Mouse (Mus musculus): ENCODE results near the gene Gabrg3. TPM values are rescaled to one million over a fixed set of nuclear protein-coding genes. Genes with fewer than 3 reads are reported as not detected.

Gene Gabrg3
- polyA plus RNA-seq, 1 experiment: not detected

DNA sequence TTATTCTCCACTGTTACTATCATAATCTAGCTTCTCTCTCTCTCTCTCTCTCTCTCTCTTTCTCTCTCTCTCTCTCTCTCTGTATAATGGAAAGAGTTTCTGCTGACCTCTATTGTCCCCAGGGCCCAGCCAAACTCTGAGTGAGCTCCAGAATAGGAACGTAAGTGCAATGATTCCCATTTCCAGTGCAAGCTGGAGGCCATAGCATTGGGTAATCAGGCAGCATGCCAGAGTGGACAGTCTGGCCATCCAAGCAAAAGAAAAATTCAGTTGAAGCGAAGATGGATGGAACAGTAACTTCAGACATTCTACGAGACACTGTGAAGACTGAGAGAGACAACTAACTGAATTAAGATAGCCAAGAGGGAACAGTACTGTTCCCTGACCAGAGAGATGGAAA lies 228.8 kb downstream of the Gabrg3 start:
- Histone ChIP-seq H3K36me3 (ENCODE audit: control insufficient read depth) (no peaks in the 10 kb centered on the region), H3K9me3 (ENCODE audit: control insufficient read depth, low read length) (peaks cover 3% of the 10 kb centered on the region; the same call in 1 of the 2 replicates), H3K4me3 (replicated peaks) (no peak overlapping the region), H3K4me1 (ENCODE audit: control insufficient read depth) (no peaks in the 10 kb centered on the region), H3K27me3 (ENCODE audit: control insufficient read depth) (no peaks in the 10 kb centered on the region)
- TF ChIP-seq TAL1 (IDR thresholded peaks at IDR 0.05; ENCODE audit: low read length): no peak
- no peak for TF ChIP-seq GATA1 (IDR thresholded peaks at IDR 0.05; ENCODE audit: low read length)

DNA sequence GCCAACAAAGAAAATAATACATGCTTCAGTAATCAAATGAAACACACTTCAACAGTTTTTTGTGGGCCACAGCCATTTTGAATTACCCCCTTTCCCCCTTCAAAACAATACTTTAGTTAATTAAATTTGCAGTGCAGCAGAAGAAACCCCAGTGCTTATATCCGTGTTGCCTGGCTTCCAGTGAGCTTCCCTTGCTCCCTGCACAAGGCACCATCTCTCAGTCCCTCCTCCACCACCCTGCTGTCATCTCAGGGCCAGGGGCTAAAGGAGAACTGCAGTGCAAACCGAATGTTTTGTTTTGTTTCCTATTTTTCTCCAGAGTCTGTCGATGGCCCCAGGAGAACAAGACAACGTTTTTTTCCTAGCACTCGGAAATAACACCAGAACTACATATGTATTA lies 233.2 kb downstream of the Gabrg3 start:
- Histone ChIP-seq H3K27me3 (ENCODE audit: control insufficient read depth) (no peaks in the 10 kb centered on the region), H3K4me3 (replicated peaks) (no peak overlapping the region), H3K9me3 (ENCODE audit: control insufficient read depth, low read length) (peaks cover 3% of the 10 kb centered on the region; the same call in 1 of the 2 replicates), H3K4me1 (ENCODE audit: control insufficient read depth) (no peaks in the 10 kb centered on the region), H3K36me3 (ENCODE audit: control insufficient read depth) (no peaks in the 10 kb centered on the region)
- TF ChIP-seq TAL1 (IDR thresholded peaks at IDR 0.05; ENCODE audit: low read length) (no peak), GATA1 (IDR thresholded peaks at IDR 0.05; ENCODE audit: low read length) (no peak)

DNA sequence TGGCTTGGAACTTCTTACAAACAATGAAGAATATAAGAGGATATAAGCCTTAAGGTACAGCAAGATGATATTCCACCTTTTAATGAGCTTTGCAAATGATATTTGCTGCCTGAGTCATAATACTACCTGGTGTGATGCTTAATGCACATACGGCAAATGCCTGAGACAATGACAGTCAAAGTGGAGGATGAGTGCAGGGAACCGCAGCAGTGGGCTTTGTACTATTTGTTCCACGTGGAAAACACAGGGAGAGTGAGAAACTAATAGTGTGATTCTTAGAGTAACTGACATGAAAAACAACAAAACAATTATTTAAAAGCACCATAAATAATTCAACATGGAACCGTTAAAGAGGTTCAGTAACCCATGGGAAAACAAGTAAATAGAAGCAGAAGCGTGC lies 236.2 kb downstream of the Gabrg3 start:
- TF ChIP-seq GATA1 (IDR thresholded peaks at IDR 0.05; ENCODE audit: low read length): no peak
- TF ChIP-seq TAL1 (IDR thresholded peaks at IDR 0.05; ENCODE audit: low read length): no peak
- H3K27me3 ChIP-seq (ENCODE audit: control insufficient read depth): no peaks in the 10 kb centered on the region
- no peak overlapping the region for H3K4me3 ChIP-seq (replicated peaks)
- peaks cover 3% of the 10 kb centered on the region; the same call in 1 of the 2 replicates for H3K9me3 ChIP-seq (ENCODE audit: control insufficient read depth, low read length)
- no peaks in the 10 kb centered on the region for H3K36me3 ChIP-seq (ENCODE audit: control insufficient read depth)
- no peaks in the 10 kb centered on the region for H3K4me1 ChIP-seq (ENCODE audit: control insufficient read depth)

DNA sequence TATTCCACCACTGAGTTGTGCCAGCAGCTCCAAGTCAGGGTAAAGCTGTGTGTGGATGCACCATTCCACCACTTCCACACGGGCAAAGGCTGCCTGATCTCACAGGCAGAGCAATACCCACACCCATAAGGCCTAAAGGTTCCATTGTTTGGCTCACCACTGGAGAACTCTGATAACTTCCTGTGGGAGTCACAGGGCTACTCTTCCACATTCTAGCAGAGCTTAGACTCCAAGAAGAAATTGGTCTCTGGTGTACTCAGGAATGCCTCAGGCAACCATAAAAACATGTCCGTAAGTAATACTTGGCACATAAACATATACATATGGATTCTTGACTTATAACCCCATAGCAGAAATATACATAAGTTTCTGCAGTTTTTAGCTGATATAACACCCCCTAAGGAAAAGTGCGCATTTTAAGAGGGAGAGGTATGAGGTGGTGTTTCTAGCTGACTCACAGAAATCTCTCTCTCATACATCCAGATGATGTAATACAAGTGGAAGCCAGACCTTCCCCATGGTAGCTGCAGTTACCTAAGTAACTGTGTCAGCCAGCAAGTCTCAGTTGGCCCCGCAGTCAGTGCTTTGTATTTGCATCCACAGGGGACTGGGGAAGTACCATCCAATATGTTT lies 248.8 kb downstream of the Gabrg3 start:
- peaks cover 8% of the 10 kb centered on the region for H3K9me3 ChIP-seq (ENCODE audit: control insufficient read depth, low read length)
- H3K36me3 ChIP-seq (ENCODE audit: control insufficient read depth): no peaks in the 10 kb centered on the region
- no peaks in the 10 kb centered on the region for H3K4me1 ChIP-seq (ENCODE audit: control insufficient read depth)
- H3K27me3 ChIP-seq (ENCODE audit: control insufficient read depth): no peaks in the 10 kb centered on the region
- H3K4me3 ChIP-seq (replicated peaks): no peak overlapping the region
- TF ChIP-seq GATA1 (IDR thresholded peaks at IDR 0.05; ENCODE audit: low read length) (no peak), TAL1 (IDR thresholded peaks at IDR 0.05; ENCODE audit: low read length) (no peak)

DNA sequence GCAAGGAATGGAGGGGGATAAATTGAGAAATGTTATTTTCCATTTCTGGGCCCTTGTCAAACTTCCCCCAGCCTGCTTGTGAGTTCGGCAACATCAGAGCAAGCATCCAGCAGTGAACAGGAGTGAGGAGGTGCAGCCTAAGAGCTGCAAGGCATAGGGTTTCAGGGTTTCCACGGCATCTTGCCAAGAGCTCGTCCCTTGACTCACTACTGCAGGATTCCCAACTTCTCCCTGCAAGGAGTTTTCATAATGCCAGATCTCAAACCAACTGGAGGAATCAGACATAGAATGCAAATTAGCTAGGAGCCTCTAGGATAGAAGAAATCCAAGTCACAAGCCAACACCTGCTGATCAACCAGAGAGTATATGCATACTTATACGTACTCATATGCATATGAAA lies 254.0 kb downstream of the Gabrg3 start:
- Histone ChIP-seq H3K27me3 (ENCODE audit: control insufficient read depth) (no peaks in the 10 kb centered on the region), H3K4me3 (replicated peaks) (no peak overlapping the region), H3K36me3 (ENCODE audit: control insufficient read depth) (no peaks in the 10 kb centered on the region), H3K4me1 (ENCODE audit: control insufficient read depth) (no peaks in the 10 kb centered on the region), H3K9me3 (ENCODE audit: control insufficient read depth, low read length) (peaks cover 8% of the 10 kb centered on the region)
- TF ChIP-seq TAL1 (IDR thresholded peaks at IDR 0.05; ENCODE audit: low read length) (no peak), GATA1 (IDR thresholded peaks at IDR 0.05; ENCODE audit: low read length) (no peak)

DNA sequence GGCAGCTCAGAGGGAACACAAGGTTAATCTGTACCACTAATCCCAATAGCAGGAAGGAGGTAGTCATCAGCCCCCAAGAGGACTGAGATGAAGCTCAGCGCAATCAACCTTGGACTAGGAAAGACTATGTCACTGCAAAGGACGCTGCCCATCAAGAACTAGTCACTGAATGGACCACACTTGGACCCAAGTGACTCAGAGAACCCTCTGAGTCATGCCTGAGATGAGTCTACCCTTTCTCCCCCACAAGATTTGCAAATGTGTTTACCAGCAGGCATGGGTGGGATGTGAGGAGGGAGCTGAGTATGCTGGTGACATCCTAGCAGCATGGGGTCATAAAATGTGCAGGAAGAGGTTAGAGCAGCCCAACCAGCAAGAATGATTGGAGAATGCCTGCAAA lies 254.5 kb downstream of the Gabrg3 start:
- TF ChIP-seq GATA1 (IDR thresholded peaks at IDR 0.05; ENCODE audit: low read length): no peak
- no peak for TF ChIP-seq TAL1 (IDR thresholded peaks at IDR 0.05; ENCODE audit: low read length)
- Histone ChIP-seq H3K4me1 (ENCODE audit: control insufficient read depth) (no peaks in the 10 kb centered on the region), H3K4me3 (replicated peaks) (no peak overlapping the region), H3K27me3 (ENCODE audit: control insufficient read depth) (no peaks in the 10 kb centered on the region), H3K36me3 (ENCODE audit: control insufficient read depth) (no peaks in the 10 kb centered on the region), H3K9me3 (ENCODE audit: control insufficient read depth, low read length) (peaks cover 8% of the 10 kb centered on the region)

DNA sequence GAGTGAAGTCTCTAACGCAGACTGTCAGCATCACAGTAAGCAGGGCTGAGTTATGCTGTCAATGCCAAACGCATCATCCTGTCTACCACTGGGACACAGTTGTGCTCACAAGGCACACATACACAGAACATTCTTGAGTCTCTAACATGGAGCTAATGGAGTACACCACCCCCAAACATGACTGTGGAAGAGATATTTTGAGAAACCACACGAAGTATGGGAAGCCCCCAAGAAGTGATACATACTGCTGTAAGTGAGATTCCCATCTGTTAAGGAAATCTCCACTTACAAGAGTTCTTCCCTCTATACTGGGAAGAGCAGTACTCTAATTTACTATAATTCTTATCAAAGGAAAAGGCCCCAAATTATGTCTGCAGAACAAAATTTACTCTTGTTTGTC lies 286.9 kb downstream of the Gabrg3 start:
- H3K4me3 ChIP-seq (replicated peaks): no peak overlapping the region
- TF ChIP-seq GATA1 (IDR thresholded peaks at IDR 0.05; ENCODE audit: low read length): no peak
- H3K27me3 ChIP-seq (ENCODE audit: control insufficient read depth): no peaks in the 10 kb centered on the region
- H3K4me1 ChIP-seq (ENCODE audit: control insufficient read depth): no peaks in the 10 kb centered on the region
- H3K36me3 ChIP-seq (ENCODE audit: control insufficient read depth): no peaks in the 10 kb centered on the region
- H3K9me3 ChIP-seq (ENCODE audit: control insufficient read depth, low read length): peaks cover 4% of the 10 kb centered on the region; the same call in 1 of the 2 replicates

DNA sequence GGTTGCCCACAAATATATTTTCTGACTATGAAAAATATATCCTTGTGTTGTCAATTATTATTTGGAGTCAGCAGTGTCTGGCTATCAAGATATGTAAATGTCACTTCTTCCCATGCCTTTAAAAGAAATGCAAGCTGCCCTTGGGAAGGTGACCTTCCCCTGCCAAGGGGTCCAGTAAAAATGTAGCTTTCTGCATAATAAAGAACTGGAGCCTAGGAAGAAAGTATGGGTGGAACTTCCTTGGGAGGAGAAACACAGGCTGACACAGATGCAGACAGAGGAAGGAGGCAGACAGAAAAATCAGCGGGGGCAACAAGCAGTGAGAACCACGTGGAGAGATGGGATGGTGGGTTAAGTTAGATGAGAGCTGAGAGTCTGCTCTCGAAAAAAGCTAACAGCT lies 304.9 kb downstream of the Gabrg3 start:
- Histone ChIP-seq H3K36me3 (ENCODE audit: control insufficient read depth) (no peaks in the 10 kb centered on the region), H3K27me3 (ENCODE audit: control insufficient read depth) (no peaks in the 10 kb centered on the region), H3K9me3 (ENCODE audit: control insufficient read depth, low read length) (peaks cover 3% of the 10 kb centered on the region; the same call in 1 of the 2 replicates), H3K4me1 (ENCODE audit: control insufficient read depth) (no peaks in the 10 kb centered on the region), H3K4me3 (replicated peaks) (no peak overlapping the region)
- TF ChIP-seq GATA1 (IDR thresholded peaks at IDR 0.05; ENCODE audit: low read length) (no peak), TAL1 (IDR thresholded peaks at IDR 0.05; ENCODE audit: low read length) (no peak)

DNA sequence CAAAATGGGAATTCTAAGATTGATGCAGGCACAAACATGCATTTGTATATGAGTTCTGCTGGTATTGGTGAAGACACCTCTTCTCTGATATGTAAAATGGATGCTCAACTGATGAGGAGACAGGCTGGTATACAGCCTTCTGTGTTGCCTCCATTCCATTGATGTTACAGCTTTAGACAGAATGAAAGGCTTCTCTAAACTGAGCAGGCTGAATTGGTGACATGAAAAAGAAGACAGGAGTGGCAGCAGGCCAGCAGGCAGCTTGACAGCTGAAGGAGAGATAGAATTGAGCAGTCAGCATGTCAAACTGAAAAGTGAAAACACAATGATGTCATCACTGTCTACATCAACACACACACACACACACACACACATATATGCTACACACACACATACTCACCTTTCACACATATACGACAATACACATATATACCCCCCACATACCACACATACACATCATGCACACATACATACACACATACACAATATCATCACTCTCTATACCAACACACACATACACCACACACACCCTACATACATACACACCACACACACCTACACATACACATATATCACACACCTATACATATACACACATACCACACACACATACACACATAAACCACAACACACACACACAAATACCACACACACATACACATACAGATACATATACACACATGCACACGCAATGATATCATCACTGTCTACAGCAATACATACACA lies 315.4 kb downstream of the Gabrg3 start:
- H3K36me3 ChIP-seq (ENCODE audit: control insufficient read depth): no peaks in the 10 kb centered on the region
- no peaks in the 10 kb centered on the region for H3K4me1 ChIP-seq (ENCODE audit: control insufficient read depth)
- H3K27me3 ChIP-seq (ENCODE audit: control insufficient read depth): no peaks in the 10 kb centered on the region
- H3K4me3 ChIP-seq (replicated peaks): no peak overlapping the region
- peaks cover 2% of the 10 kb centered on the region; the same call in 1 of the 2 replicates for H3K9me3 ChIP-seq (ENCODE audit: control insufficient read depth, low read length)
- TF ChIP-seq GATA1 (IDR thresholded peaks at IDR 0.05; ENCODE audit: low read length) (no peak), TAL1 (IDR thresholded peaks at IDR 0.05; ENCODE audit: low read length) (no peak)
